Mouse (Mus musculus) intestine, embryonic 14.5 days (tissue): Measurements from ENCODE around the gene Mxd4. TPM values are rescaled to one million over a fixed set of nuclear protein-coding genes. Genes with fewer than 3 reads are reported as not detected.

Source experiments
- ATAC-seq: fragments of 200-750 bp; cut with Nextera tagmentation; replicated peaks from 2 replicates; pipeline ENCODE4 v1.8.0; 2017; ENCODE audit warnings: low read depth, moderate number of reproducible peaks, moderate TSS enrichment, moderate library complexity; ENCODE audit not compliant: low FRiP score, low TSS enrichment
- DNase-seq: peaks from one replicate; pipeline ENCODE4 v3.0.0-alpha.2; 2018; ENCODE audit warnings: low spot score
- H3K27ac ChIP-seq: fragments of 300-500 bp; sonication (generic); 2 replicates; pipeline ENCODE4 v1.5.1; 2014; ENCODE audit warnings: low read depth, mild to moderate bottlenecking, control low read depth
- H3K27me3 ChIP-seq: fragments of 300-500 bp; sonication (generic); replicated peaks from 2 replicates; pipeline ENCODE4 v1.6.1; 2014; ENCODE audit warnings: low read length, control low read depth; ENCODE audit not compliant: control insufficient read depth, insufficient read depth
- H3K36me3 ChIP-seq: fragments of 300-500 bp; sonication (generic); 2 replicates; pipeline ENCODE4 v1.6.1; 2014; ENCODE audit warnings: low read length, control low read depth; ENCODE audit not compliant: control insufficient read depth, insufficient read depth
- H3K4me1 ChIP-seq: fragments of 300-500 bp; sonication (generic); replicated peaks from 2 replicates; pipeline ENCODE4 v1.6.1; 2014; ENCODE audit warnings: low read length, control low read depth, mixed read lengths; ENCODE audit not compliant: control insufficient read depth, insufficient read depth
- H3K4me2 ChIP-seq: fragments of 300-500 bp; sonication (generic); 2 replicates; pipeline ENCODE4 v1.6.1; 2014; ENCODE audit warnings: low read length
- H3K4me3 ChIP-seq: fragments of 300-500 bp; sonication (generic); 2 replicates; pipeline ENCODE4 v1.5.1; 2014; ENCODE audit warnings: low read depth, low read length, control low read depth, mixed read lengths
- H3K9ac ChIP-seq: fragments of 300-500 bp; sonication (generic); 2 replicates; pipeline ENCODE4 v1.6.1; 2014; ENCODE audit warnings: mild to moderate bottlenecking, low read length
- H3K9me3 ChIP-seq: fragments of 300-500 bp; sonication (generic); 2 replicates; pipeline ENCODE4 v1.6.1; 2016; ENCODE audit warnings: low read length, control low read depth; ENCODE audit not compliant: control insufficient read depth
- WGBS: fragments of 180-500 bp; shearing (Covaris S2); extraction: QIAGEN DNeasy Blood & Tissue Kit; methylation state at CpG from one replicate; pipeline ENCODE4 v1.1.7; 2014; 5-methylcytosine and 5-hydroxymethylcytosine counted together
- polyA plus RNA-seq: library from polyadenylated mRNA; unstranded; fragments of >200 nt; fragmentation: Nextera tagmentation; extraction: Ambion mirVana; gene quantifications from 2 replicates; pipeline ENCODE4 v1.2.1, GENCODE M21; 2014

Mxd4 gene
- polyA plus RNA-seq, 1 experiment from 2014 or later: 26.2 TPM

- Histone ChIP-seq H3K4me2 (no peak overlapping the region), H3K9ac (no peak overlapping the region), H3K9me3 (no peaks in the 10 kb centered on the region), H3K4me3 (no peak overlapping the region), H3K4me1 (no peaks in the 10 kb centered on the region), H3K27ac (no peak overlapping the region), H3K36me3 (no peaks in the 10 kb centered on the region), H3K27me3 (no peaks in the 10 kb centered on the region)
- 60% methylated on average over 1 of the region's 1 CpGs for WGBS
- no peak for DNase-seq
- ATAC-seq: no peak
Measured at GRCm38 (mm10) chr5:34194426-34194825, 6.9 kb upstream of the Mxd4 start.

GRCm38 (mm10) chr5:34191843-34192242, 4.3 kb upstream of the Mxd4 start:
- no peak overlapping the region for H3K4me3 ChIP-seq
- ATAC-seq (no peak), DNase-seq (no peak)
- WGBS: 69% methylated on average over 4 of the region's 4 CpGs
- H3K4me1 ChIP-seq: no peaks in the 10 kb centered on the region
- no peaks in the 10 kb centered on the region for H3K9me3 ChIP-seq
- H3K4me2 ChIP-seq: no peak overlapping the region
- no peak overlapping the region for H3K27ac ChIP-seq
- no peak overlapping the region for H3K9ac ChIP-seq
- H3K27me3 ChIP-seq: no peaks in the 10 kb centered on the region
- no peaks in the 10 kb centered on the region for H3K36me3 ChIP-seq

- Histone ChIP-seq H3K4me2 (no peak overlapping the region), H3K9me3 (no peaks in the 10 kb centered on the region), H3K9ac (no peak overlapping the region), H3K4me3 (no peak overlapping the region), H3K36me3 (no peaks in the 10 kb centered on the region), H3K4me1 (peaks cover 2% of the 10 kb centered on the region; the same call in 1 of the 2 replicates), H3K27me3 (no peaks in the 10 kb centered on the region), H3K27ac (no peak overlapping the region)
- DNase-seq (no peak), ATAC-seq (no peak)
- 55% methylated on average over 4 of the region's 4 CpGs for WGBS
Measured at GRCm38 (mm10) chr5:34191021-34191420, 3.5 kb upstream of the Mxd4 start.

GRCm38 (mm10) chr5:34189521-34189920, 2.0 kb upstream of the Mxd4 start:
- H3K27ac ChIP-seq: no peak overlapping the region
- no peak overlapping the region for H3K4me3 ChIP-seq
- DNase-seq (no peak), ATAC-seq (no peak)
- H3K9me3 ChIP-seq: no peaks in the 10 kb centered on the region
- 64% methylated on average over 1 of the region's 1 CpGs for WGBS
- H3K36me3 ChIP-seq: no peaks in the 10 kb centered on the region
- no peak overlapping the region for H3K9ac ChIP-seq
- H3K27me3 ChIP-seq: no peaks in the 10 kb centered on the region
- H3K4me1 ChIP-seq: peaks cover 10% of the 10 kb centered on the region; the same call in 1 of the 2 replicates
- no peak overlapping the region for H3K4me2 ChIP-seq

GRCm38 (mm10) chr5:34188856-34189255, 1.3 kb upstream of the Mxd4 start:
- no peaks in the 10 kb centered on the region for H3K27me3 ChIP-seq
- no peaks in the 10 kb centered on the region for H3K9me3 ChIP-seq
- no peak for ATAC-seq
- H3K4me3 ChIP-seq: no peak overlapping the region
- H3K9ac ChIP-seq: no peak overlapping the region
- DNase-seq: no peak
- H3K27ac ChIP-seq: no peak overlapping the region
- H3K4me2 ChIP-seq: no peak overlapping the region
- H3K36me3 ChIP-seq: 0 out of 2 replicates have a peak, but pooled peaks cover under 1% of the 10 kb centered on the region
- 63% methylated on average over 2 of the region's 2 CpGs for WGBS
- peaks cover 10% of the 10 kb centered on the region; the same call in 1 of the 2 replicates for H3K4me1 ChIP-seq

- 0% methylated on average over 38 of the region's 46 CpGs for WGBS
- Histone ChIP-seq H3K4me3 (peak overlapping the region; percentile 91), H3K27me3 (no peaks in the 10 kb centered on the region), H3K4me1 (peaks cover 10% of the 10 kb centered on the region), H3K9ac (peak overlapping the region; percentile 73), H3K27ac (peak overlapping the region; percentile 85), H3K36me3 (0 out of 2 replicates have a peak, but pooled peaks cover 13% of the 10 kb centered on the region), H3K4me2 (peak overlapping the region; percentile 70), H3K9me3 (no peaks in the 10 kb centered on the region)
- DNase-seq (peak; percentile 69), ATAC-seq (peak; percentile 9)
Measured at GRCm38 (mm10) chr5:34186961-34187391, 544 bp downstream of the Mxd4 start.

GRCm38 (mm10) chr5:34186391-34186790, 1.1 kb downstream of the Mxd4 start:
- peaks cover 10% of the 10 kb centered on the region for H3K4me1 ChIP-seq
- peak overlapping the region; percentile 91 for H3K4me3 ChIP-seq
- no peaks in the 10 kb centered on the region for H3K27me3 ChIP-seq
- H3K4me2 ChIP-seq: peak overlapping the region; percentile 70
- no peak for DNase-seq
- H3K27ac ChIP-seq: no peak overlapping the region
- WGBS: 60% methylated on average over 2 of the region's 2 CpGs
- no peaks in the 10 kb centered on the region for H3K9me3 ChIP-seq
- ATAC-seq: no peak
- H3K9ac ChIP-seq: peak overlapping the region; percentile 73
- 0 out of 2 replicates have a peak, but pooled peaks cover 13% of the 10 kb centered on the region for H3K36me3 ChIP-seq

- ATAC-seq (no peak), DNase-seq (no peak)
- Histone ChIP-seq H3K4me1 (peaks cover 10% of the 10 kb centered on the region), H3K9ac (peak overlapping the region; percentile 73; the same call in 1 of the 2 replicates), H3K27me3 (no peaks in the 10 kb centered on the region), H3K27ac (no peak overlapping the region), H3K36me3 (0 out of 2 replicates have a peak, but pooled peaks cover 13% of the 10 kb centered on the region), H3K4me3 (no peak overlapping the region), H3K9me3 (no peaks in the 10 kb centered on the region), H3K4me2 (peak overlapping the region; percentile 70)
Measured at GRCm38 (mm10) chr5:34185791-34186190, 1.7 kb downstream of the Mxd4 start.

GRCm38 (mm10) chr5:34185051-34185580, 2.4 kb downstream of the Mxd4 start:
- Histone ChIP-seq H3K27me3 (no peaks in the 10 kb centered on the region), H3K4me3 (no peak overlapping the region), H3K9ac (no peak overlapping the region), H3K4me2 (no peak overlapping the region), H3K36me3 (peaks cover 16% of the 10 kb centered on the region), H3K27ac (no peak overlapping the region), H3K9me3 (no peaks in the 10 kb centered on the region), H3K4me1 (peaks cover 10% of the 10 kb centered on the region)
- no peak for DNase-seq
- ATAC-seq: no peak
- 76% methylated on average over 1 of the region's 1 CpGs for WGBS
